Mouse (Mus musculus): ENCODE measurements around the gene Mtus2. TPM values are rescaled to one million over a fixed set of nuclear protein-coding genes. Genes with fewer than 3 reads are reported as not detected.
"Not testable (repeated sequence)": the region's sequence is repeated elsewhere in the genome, so short reads cannot be mapped to it uniquely, and the experiment has no call there.

The Mtus2 gene
- total RNA-seq (2021) = 2.4 and 3.5 TPM in 2 replicates
- long read RNA-seq, experiment 1, partial matches to known transcripts = 0 of 3 reads
- long read RNA-seq, experiment 1, other reads (novel, unspliced or antisense) = 1 of 3 reads
- long read RNA-seq, experiment 2, partial matches to known transcripts = 0 of 1 reads
- long read RNA-seq, experiment 2, other reads (novel, unspliced or antisense) = 0 of 1 reads

GRCm38 (mm10) chr5:147956821-147957564 lies at the start of gene Mtus2:
Gene Mtus2, plus strand, starts transcription at chr5:147957320.
- peak; percentile 90 for DNase-seq

GRCm38 (mm10) chr5:147907851-147908250 lies 49.3 kb upstream of the Mtus2 start:
- peak; percentile 73 for DNase-seq

DNA sequence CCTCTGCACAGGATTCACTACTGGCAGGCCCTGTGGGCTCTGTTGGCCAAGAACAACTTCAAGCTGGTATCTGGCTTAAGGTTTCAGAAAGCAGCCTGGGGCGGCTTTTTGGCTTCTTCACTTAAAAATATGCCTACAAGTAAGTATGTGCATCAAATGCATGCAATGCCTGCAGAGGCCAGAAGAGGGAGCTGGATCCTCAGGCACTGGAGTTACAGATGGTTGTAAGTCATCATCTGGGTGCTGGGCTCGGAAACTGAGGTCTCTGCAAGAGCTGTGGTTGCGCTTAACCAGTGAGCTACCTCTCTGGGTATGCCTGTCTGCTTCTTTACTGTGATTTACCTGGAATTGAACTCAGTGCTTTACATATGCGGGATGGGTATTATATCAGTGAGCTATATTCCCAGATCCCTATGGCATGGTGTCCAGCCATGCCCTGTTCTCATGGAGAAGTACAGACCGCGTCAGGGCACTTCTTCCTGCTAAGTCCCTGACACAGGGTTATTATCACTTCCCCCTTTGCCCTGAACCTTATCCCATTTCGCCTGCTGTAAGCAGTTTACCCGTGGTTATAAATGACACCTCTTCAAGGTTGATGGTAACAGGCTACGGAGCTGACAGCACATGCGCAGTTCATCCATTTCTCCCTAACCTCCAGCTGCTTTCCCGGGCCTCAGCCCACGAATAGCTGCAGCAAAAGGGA lies 46.2 kb upstream of the Mtus2 start:
- DNase-seq = no peak

- DNase-seq = peak; percentile 37
These were observed 45.4 kb upstream of the Mtus2 start for GRCm38 (mm10) chr5:147911744-147912143.

- DNase-seq = no peak
These were observed 43.8 kb upstream of the Mtus2 start for GRCm38 (mm10) chr5:147913241-147913842.

GRCm38 (mm10) chr5:147915038-147915566 lies 42.0 kb upstream of the Mtus2 start:
- DNase-seq = no peak

DNA sequence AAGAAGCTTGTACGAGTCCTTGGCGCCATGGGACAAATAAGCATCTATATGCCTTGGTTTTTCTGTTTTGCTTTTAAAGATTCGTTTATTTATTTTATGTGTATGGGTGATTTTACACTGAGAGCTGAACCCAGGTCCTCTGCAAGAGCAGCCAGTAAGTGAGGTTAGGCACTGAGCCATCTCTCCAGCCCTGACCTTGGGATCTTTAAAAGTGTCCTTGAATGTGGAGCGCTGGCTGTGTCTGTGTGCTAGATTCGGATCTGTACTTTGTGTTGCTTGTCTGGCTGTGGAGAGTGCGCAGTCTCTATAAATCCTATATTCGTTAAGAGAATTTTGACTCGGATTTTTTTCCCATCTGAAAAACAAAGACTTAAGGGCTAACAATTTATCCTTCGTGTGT lies 40.9 kb upstream of the Mtus2 start:
- DNase-seq = peak; percentile 44

- DNase-seq = peak; percentile 59
These were observed 38.9 kb upstream of the Mtus2 start for GRCm38 (mm10) chr5:147918044-147918846.

GRCm38 (mm10) chr5:147924621-147925020 lies 32.5 kb upstream of the Mtus2 start:
- DNase-seq = no peak

DNA sequence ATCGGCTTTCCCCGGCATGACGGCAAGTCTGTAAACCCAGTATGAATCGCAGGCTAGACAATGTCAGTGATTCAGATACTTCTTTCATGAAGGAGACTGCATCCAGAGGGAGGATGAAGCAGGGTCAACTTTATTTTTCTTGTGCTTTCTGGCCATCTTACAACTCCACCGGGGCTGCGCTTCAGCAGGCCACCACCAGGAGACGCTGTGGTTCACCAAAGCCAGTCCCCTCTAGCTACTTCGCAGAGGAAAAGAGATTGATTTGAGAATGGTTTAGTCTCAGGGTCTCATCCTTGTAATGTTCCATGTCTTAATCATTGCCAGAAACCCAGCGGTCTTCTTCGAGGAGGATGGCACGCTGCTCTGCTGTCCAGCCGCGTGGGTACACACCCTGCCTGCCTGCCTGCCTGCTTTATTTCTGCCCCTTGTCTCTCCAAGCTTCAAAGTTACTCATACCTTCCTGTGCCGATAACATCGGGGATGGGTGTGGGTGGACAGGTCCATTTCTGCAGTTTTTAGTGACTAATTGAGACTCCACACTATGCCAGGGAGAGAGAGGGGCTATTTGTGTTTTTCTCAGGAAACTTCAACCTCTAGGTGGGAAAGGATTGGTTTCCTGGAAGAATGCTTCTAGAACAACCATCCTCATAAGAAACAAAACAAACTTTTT lies 31.1 kb upstream of the Mtus2 start:
- peak; percentile 48 for DNase-seq

- DNase-seq = no peak
These were observed 28.2 kb upstream of the Mtus2 start for GRCm38 (mm10) chr5:147928668-147929497.

GRCm38 (mm10) chr5:147935096-147935495 lies 22.0 kb upstream of the Mtus2 start:
- no peak for DNase-seq

DNA sequence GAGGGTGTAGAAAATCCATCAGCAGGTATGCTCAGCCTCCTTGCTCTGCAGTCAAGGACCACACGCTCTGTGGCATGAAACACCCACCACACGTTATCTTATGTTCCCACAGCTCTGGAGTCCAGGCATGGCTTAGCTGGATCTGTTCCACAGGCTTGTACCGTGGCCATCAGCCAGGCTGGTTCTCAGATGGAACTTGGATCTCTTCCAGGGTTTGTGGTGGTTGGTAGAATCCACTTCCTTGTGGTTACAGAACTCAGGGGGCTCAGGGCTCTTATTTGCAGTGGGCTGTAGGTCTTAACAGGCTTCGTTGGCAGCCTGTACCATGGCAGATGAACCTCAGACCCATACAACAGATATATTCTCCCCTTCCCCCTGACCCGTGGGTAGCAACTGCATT lies 17.9 kb upstream of the Mtus2 start:
- no peak for DNase-seq

DNA sequence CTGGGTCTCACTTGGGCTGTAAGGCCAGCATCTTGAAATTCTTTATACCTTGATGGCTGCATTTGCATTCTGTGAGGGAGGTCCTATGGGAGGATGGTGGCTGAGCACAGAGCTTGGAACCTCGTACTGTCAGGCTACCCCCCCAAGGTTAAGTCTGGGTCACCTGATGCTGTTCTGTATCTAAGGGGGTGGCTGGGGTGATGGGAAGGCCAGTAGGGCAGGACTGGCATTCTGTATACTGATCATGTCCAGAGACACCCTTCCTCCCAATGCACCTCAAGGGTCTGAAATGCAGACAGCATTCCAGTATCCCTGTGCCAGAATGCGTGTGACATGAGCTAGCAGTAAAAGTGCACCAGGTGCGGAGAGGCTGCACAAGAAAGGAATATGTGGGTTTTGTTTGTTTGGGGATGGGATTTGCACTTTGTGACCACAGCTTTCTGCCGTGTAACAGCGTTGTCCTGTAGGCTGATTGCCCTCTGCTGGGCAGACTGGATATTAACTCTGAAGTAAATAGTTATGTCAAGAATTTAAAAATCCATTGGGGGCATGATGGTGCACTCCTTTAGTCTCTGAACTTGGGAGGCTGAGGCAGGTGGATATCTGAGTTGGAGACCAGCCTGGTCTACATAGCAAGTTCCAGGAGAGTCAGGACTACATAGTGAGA lies 12.0 kb upstream of the Mtus2 start:
- DNase-seq = peak; percentile 41

DNA sequence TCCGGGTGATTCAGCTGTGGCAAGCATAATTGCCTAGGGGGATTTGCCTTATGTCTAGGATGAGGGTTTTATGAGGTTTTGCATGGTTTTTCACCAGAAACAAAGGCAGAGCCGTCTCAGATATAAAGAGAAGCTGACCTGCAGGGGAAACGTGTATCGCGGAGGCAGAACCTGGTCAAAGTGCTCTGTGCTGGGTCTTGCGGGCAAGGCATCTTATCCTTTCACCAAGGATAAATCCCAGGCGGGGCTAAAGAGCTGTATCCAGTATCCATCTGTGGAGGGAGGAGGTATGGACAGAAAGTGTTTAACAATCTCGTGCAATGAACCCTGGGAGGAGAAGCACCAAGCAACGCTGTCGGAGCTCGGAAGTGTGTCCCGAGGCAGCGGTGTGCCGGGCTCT lies 7.2 kb upstream of the Mtus2 start:
- DNase-seq = no peak

DNA sequence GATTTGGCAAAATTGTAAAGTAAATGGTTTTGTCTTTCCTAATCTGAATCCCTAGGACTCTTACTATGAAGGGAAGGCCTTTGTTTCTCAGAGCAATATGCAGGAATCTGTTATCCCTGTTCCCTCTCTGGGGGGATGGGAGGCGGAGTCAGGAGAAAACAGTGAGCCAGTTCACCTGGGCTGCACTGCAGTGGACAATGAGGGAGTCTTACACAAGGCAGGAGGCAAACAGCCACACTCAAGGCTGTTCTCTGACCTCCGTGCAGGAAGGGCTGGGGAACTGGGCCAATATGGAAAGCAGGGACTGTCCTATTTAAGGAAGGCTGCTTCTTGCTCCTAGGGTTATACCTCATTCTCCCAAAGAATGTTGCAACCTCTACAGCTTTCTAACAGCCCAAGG lies 5.4 kb upstream of the Mtus2 start:
- DNase-seq = no peak

GRCm38 (mm10) chr5:147953181-147953580 lies 3.9 kb upstream of the Mtus2 start:
- not testable (repeated sequence) for DNase-seq

GRCm38 (mm10) chr5:147955671-147956070 lies 1.4 kb upstream of the Mtus2 start:
- DNase-seq = no peak

- DNase-seq = no peak
These were observed 699 bp upstream of the Mtus2 start for GRCm38 (mm10) chr5:147956421-147956820.

Data from adrenal gland, postnatal 14 days (tissue).